Mouse (Mus musculus) heart, adult 2 months (tissue): ENCODE data around the gene Smim14. TPM values are rescaled to one million over a fixed set of nuclear protein-coding genes. Genes with fewer than 3 reads are reported as not detected.
"Not testable (repeated sequence)": the region's sequence is repeated elsewhere in the genome, so short reads cannot be mapped to it uniquely, and the experiment has no call there.

Experiments used
- DNase-seq, 2 experiments: peaks; one replicate each; pipeline ENCODE4 v3.0.0; 2021
- H3K27ac ChIP-seq: fragments of 200-600 bp; 2 replicates; pipeline ENCODE4 v1.8.1; 2022
- H3K27me3 ChIP-seq: fragments of 200-500 bp; 2 replicates; pipeline ENCODE4 v1.6.1; 2012; ENCODE audit warnings: mild to moderate bottlenecking, low read length, inconsistent platforms, mixed read lengths; ENCODE audit not compliant: control insufficient read depth, insufficient read depth
- H3K36me3 ChIP-seq: fragments of 200-500 bp; 2 replicates; pipeline ENCODE4 v1.6.1; 2012; ENCODE audit warnings: low read length, inconsistent platforms; ENCODE audit not compliant: control insufficient read depth, insufficient read depth
- H3K4me1 ChIP-seq: fragments of 200-500 bp; 2 replicates; pipeline ENCODE4 v1.6.1; 2011; ENCODE audit warnings: low read length; ENCODE audit not compliant: control insufficient read depth, insufficient read depth
- H3K4me3 ChIP-seq: fragments of 200-600 bp; 2 replicates; pipeline ENCODE4 v1.8.1; 2022
- H3K79me2 ChIP-seq: fragments of 200-500 bp; replicated peaks from 2 replicates; pipeline ENCODE4 v1.6.1; 2012; ENCODE audit warnings: mild to moderate bottlenecking, inconsistent platforms, low read length, moderate library complexity, mixed read lengths; ENCODE audit not compliant: control insufficient read depth, insufficient read depth
- H3K9ac ChIP-seq: fragments of 200-500 bp; 2 replicates; pipeline ENCODE4 v1.6.1; 2012; ENCODE audit warnings: low read depth, mild to moderate bottlenecking, control low read depth, inconsistent platforms, low read length, mixed read lengths
- CTCF ChIP-seq: fragments of 200-600 bp; IDR thresholded peaks from 2 replicates; pipeline ENCODE4 v1.8.1; 2022; ENCODE audit warnings: antibody characterized with exemption, mild to moderate bottlenecking, moderate library complexity
- EP300 ChIP-seq: fragments of 200-500 bp; IDR thresholded peaks from 2 replicates; pipeline ENCODE4 v1.6.1; 2011; ENCODE audit warnings: low read depth, low read length, control low read depth; ENCODE audit not compliant: insufficient read depth
- POLR2A ChIP-seq: fragments of 200-500 bp; IDR thresholded peaks from 2 replicates; pipeline ENCODE4 v1.6.1; 2011; ENCODE audit warnings: mild to moderate bottlenecking, low read depth, low read length, control low read depth; ENCODE audit not compliant: insufficient read depth
- WGBS: fragments of 180-500 bp; shearing (Covaris S2); methylation state at CpG from one replicate; pipeline ENCODE4 v1.1.7; 2018; 5-methylcytosine and 5-hydroxymethylcytosine counted together
- intact Hi-C: fragments of 180-260 bp; cut with DNase I; formaldehyde crosslinking; loops from one replicate; pipeline ENCODE4 v1.15.1; 2025
- polyA plus RNA-seq: library from polyadenylated mRNA; depleted of rRNA; stranded (reverse); fragments of >200 nt; gene quantifications from 2 replicates; pipeline ENCODE4 v1.2.3, GENCODE M21; 2012
- total RNA-seq, 2 experiments: library from RNA; stranded (reverse); gene quantifications; 2 replicates each; pipeline ENCODE4 v1.2.3; 2021

The Smim14 gene
- total and polyA plus RNA-seq, 3 experiments: 94.2 to 97.3 (median 97.1) TPM

- Histone ChIP-seq H3K27me3 (no peaks in the 10 kb centered on the region), H3K9ac (no peak overlapping the region), H3K4me3 (no peak overlapping the region), H3K36me3 (peaks cover 13% of the 10 kb centered on the region), H3K27ac (no peak overlapping the region), H3K4me1 (peaks cover 9% of the 10 kb centered on the region), H3K79me2 (peaks cover 5% of the 10 kb centered on the region)
- DNase-seq: no peak
- 87% methylated on average over 3 of the region's 3 CpGs for WGBS
- intact Hi-C loops: loop anchor here (5.0 to 10.0 kb wide), 3 partner anchors 43 to 205 kb away; partner anchors contain the start of genes Rfc1 and Ugdh
- TF ChIP-seq CTCF: no peak
Measured at GRCm38 (mm10) chr5:65539786-65540185, 2.8 kb upstream of the Smim14 start.

- intact Hi-C loops: loop anchor here (5.0 to 10.0 kb wide), 3 partner anchors 43 to 204 kb away; partner anchors contain the start of genes Rfc1 and Ugdh
- 18% methylated on average over 4 of the region's 4 CpGs for WGBS
- no peak overlapping the region for H3K9ac ChIP-seq
- no peak for TF ChIP-seq CTCF
- TF ChIP-seq EP300: no peak
- TF ChIP-seq POLR2A: no peak
- peaks cover 13% of the 10 kb centered on the region for H3K36me3 ChIP-seq
- H3K4me3 ChIP-seq: peak overlapping the region; percentile 96
- peaks cover 4% of the 10 kb centered on the region for H3K79me2 ChIP-seq
- H3K4me1 ChIP-seq: peaks cover 9% of the 10 kb centered on the region
- no peak overlapping the region for H3K27ac ChIP-seq
- DNase-seq: no peak
- H3K27me3 ChIP-seq: no peaks in the 10 kb centered on the region
Measured at GRCm38 (mm10) chr5:65538829-65539228, 1.8 kb upstream of the Smim14 start.

GRCm38 (mm10) chr5:65538121-65538520 lies 1.1 kb upstream of the Smim14 start:
- intact Hi-C loops: loop anchor here (5.0 to 10.0 kb wide), 3 partner anchors 44 to 203 kb away; partner anchors contain the start of genes Rfc1 and Ugdh
- Histone ChIP-seq H3K36me3 (peaks cover 13% of the 10 kb centered on the region), H3K4me1 (peaks cover 9% of the 10 kb centered on the region), H3K9ac (peak overlapping the region; percentile 92), H3K4me3 (peak overlapping the region; percentile 96), H3K27ac (peak overlapping the region; percentile 96), H3K27me3 (no peaks in the 10 kb centered on the region), H3K79me2 (peaks cover 4% of the 10 kb centered on the region)
- no peak for TF ChIP-seq POLR2A
- no peak for TF ChIP-seq EP300
- WGBS: under 1% methylated on average over 4 of the region's 4 CpGs
- no peak for DNase-seq

- intact Hi-C loops: loop anchor here (1.0 to 10.0 kb wide), 4 partner anchors 44 to 203 kb away; partner anchors contain the start of genes Rfc1 and Ugdh
- Histone ChIP-seq H3K9ac (peak overlapping the region; percentile 92), H3K27me3 (no peaks in the 10 kb centered on the region), H3K4me1 (peaks cover 9% of the 10 kb centered on the region), H3K4me3 (peak overlapping the region; percentile 96), H3K36me3 (peaks cover 11% of the 10 kb centered on the region), H3K79me2 (peaks cover 4% of the 10 kb centered on the region), H3K27ac (peak overlapping the region; percentile 96)
- TF ChIP-seq EP300 (no peak), CTCF (no peak), POLR2A (no peak)
- WGBS: 0% methylated on average over 50 of the region's 59 CpGs
- no peak for DNase-seq
Measured at GRCm38 (mm10) chr5:65537420-65538071, 562 bp upstream of the Smim14 start.

- intact Hi-C loops: loop anchor here (5.0 to 10.0 kb wide), 3 partner anchors 46 to 201 kb away; partner anchors contain the start of genes Rfc1 and Ugdh
- DNase-seq, H3K27me3 ChIP-seq, H3K36me3 ChIP-seq, H3K4me1 ChIP-seq, H3K79me2 ChIP-seq: not testable (repeated sequence)
- Histone ChIP-seq H3K9ac (peak overlapping the region; percentile 85), H3K4me3 (peak overlapping the region; percentile 96), H3K27ac (peak overlapping the region; percentile 96)
- 76% methylated on average over 10 of the region's 10 CpGs for WGBS
Measured at GRCm38 (mm10) chr5:65536068-65536465, 917 bp downstream of the Smim14 start.

- Histone ChIP-seq H3K4me3 (no peak overlapping the region), H3K27me3 (no peaks in the 10 kb centered on the region), H3K36me3 (peaks cover 9% of the 10 kb centered on the region), H3K4me1 (peaks cover 9% of the 10 kb centered on the region), H3K27ac (no peak overlapping the region), H3K79me2 (peaks cover 2% of the 10 kb centered on the region; the same call in 1 of the 2 replicates), H3K9ac (no peak overlapping the region)
- peak; percentile 87 for TF ChIP-seq CTCF
- TF ChIP-seq POLR2A: no peak
- intact Hi-C loops: loop anchor here (1.0 to 10.0 kb wide), 4 partner anchors 47 to 201 kb away; partner anchors contain the start of genes Rfc1 and Ugdh
- peak; percentile 29 to 39 for DNase-seq
- WGBS: 50% methylated on average over 5 of the region's 5 CpGs
Measured at GRCm38 (mm10) chr5:65535457-65536067, 1.4 kb downstream of the Smim14 start.
